Comparison of ENCODE assay signal across 11 mouse cellular contexts in the genomic region with DNA sequence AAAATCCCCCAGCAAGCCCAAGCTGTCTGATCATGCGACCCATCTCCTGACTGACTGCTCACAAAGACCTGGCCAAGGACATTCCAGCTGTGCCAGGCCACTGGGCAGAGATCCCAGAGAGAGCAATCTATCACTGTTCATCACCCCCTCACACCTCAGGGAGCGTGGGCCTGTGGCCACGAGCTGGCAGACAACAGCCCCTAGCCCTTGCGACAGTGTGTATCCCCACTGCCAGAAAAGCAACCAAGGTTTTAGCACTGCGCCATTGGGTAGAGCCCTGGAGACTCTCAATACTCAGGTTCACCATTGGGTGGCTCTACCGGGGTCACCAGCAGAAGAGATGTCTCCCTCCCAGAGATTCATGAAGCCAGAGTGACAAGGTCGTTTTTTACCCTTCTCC.
DNase-seq lines count a peak whose midpoint lies in the region; ATAC-seq lines count a peak whose summit lies in the region.
"Had no signal": no experiment of that assay in that cellular context is flagged by ENCODE, and none has a peak within 500 bp of the region (broad histone marks: within the 10 kb centered on the region; RNA-seq: fewer than 3 reads in every experiment).

No protein-coding gene starts in this region.

- peaks cover 18% of the 10 kb centered on the region for H3K4me1 ChIP-seq in heart, embryonic 12.5 days (replicated peaks)
- H3K4me1 ChIP-seq in heart, embryonic 15.5 days (replicated peaks), result peaks cover 32% of the 10 kb centered on the region

- no peaks in the 10 kb centered on the region for H3K36me3 ChIP-seq in heart, embryonic 12.5 days
- H3K36me3 ChIP-seq in heart, embryonic 15.5 days, result no peaks in the 10 kb centered on the region
- H3K36me3 ChIP-seq: limb, embryonic 15.5 days; stomach, embryonic 15.5 days had no signal

- DNase-seq in heart, adult 11 months, result peak; percentile 99
- peak; percentile 71 for DNase-seq in 3134 (ENCODE audit: extremely low read depth, insufficient read length, low spot score)
- peak; percentile 85 for DNase-seq in adrenal gland, postnatal 25 days
- no peak for DNase-seq in embryo, embryonic 10.5 days (ENCODE audit: low spot score)
- no peak for DNase-seq in frontal cortex, postnatal 25 days (ENCODE audit: low spot score in 2 of 2)
- no peak for DNase-seq in embryo, embryonic 11 days

- no peak overlapping the region for H3K4me3 ChIP-seq in heart, embryonic 12.5 days
- H3K4me3 ChIP-seq in heart, embryonic 15.5 days, result no peak overlapping the region
- H3K4me3 ChIP-seq: erythroblast, embryonic 14.5 days; limb, embryonic 15.5 days; stomach, embryonic 15.5 days had no signal

- H3K9me3 ChIP-seq in heart, embryonic 12.5 days (replicated peaks), result no peaks in the 10 kb centered on the region
- H3K9me3 ChIP-seq in heart, embryonic 15.5 days (replicated peaks), result no peaks in the 10 kb centered on the region
- H3K9me3 ChIP-seq: limb, embryonic 15.5 days; stomach, embryonic 15.5 days had no signal

- no peak for ATAC-seq in heart, embryonic 12.5 days (ENCODE audit: insufficient number of reproducible peaks, low FRiP score)
- ATAC-seq in heart, embryonic 15.5 days (replicated peaks; ENCODE audit: insufficient number of reproducible peaks, insufficient read depth, low FRiP score, low read depth), result peak; percentile 47

- no peaks in the 10 kb centered on the region for H3K27me3 ChIP-seq in heart, embryonic 12.5 days (replicated peaks)
- H3K27me3 ChIP-seq in heart, embryonic 15.5 days, result no peaks in the 10 kb centered on the region
- H3K27me3 ChIP-seq: stomach, embryonic 15.5 days had no signal

- WGBS in heart, embryonic 12.5 days, result 64% methylated on average over 7 of the region's 7 CpGs
- WGBS in heart, embryonic 15.5 days, result 55% methylated on average over 7 of the region's 7 CpGs

- H3K4me2 ChIP-seq in heart, embryonic 12.5 days, result no peak overlapping the region
- no peak overlapping the region for H3K4me2 ChIP-seq in heart, embryonic 15.5 days
- H3K4me2 ChIP-seq: limb, embryonic 15.5 days; stomach, embryonic 15.5 days had no signal

- no peak overlapping the region for H3K27ac ChIP-seq in heart, embryonic 12.5 days (ENCODE audit: poor library complexity, severe bottlenecking)
- H3K27ac ChIP-seq in heart, embryonic 15.5 days, result peak overlapping the region; percentile 60
- H3K27ac ChIP-seq: limb, embryonic 15.5 days; stomach, embryonic 15.5 days had no signal

- H3K9ac ChIP-seq in heart, embryonic 12.5 days, result no peak overlapping the region
- no peak overlapping the region for H3K9ac ChIP-seq in heart, embryonic 15.5 days
- H3K9ac ChIP-seq: limb, embryonic 15.5 days; stomach, embryonic 15.5 days had no signal

Comparison
In these comparisons a context has a peak if more than half of its experiments do, and no peak if none do; other contexts are left out.
1. DNase-seq: peak in heart, adult 11 months (single experiment), 3134 (single experiment) and adrenal gland, postnatal 25 days (single experiment); none in embryo, embryonic 10.5 days (single experiment), frontal cortex, postnatal 25 days (0 of 2) and embryo, embryonic 11 days (single experiment).